Mouse (Mus musculus) kidney, embryonic 14.5 days (tissue): ENCODE results near the gene Tor4a. TPM values are rescaled to one million over a fixed set of nuclear protein-coding genes. Genes with fewer than 3 reads are reported as not detected.

Source experiments
- ATAC-seq: fragments of 200-750 bp; cut with Nextera tagmentation; 2 replicates; pipeline ENCODE4 v1.8.0; 2017; ENCODE audit warnings: moderate number of reproducible peaks, mild to moderate bottlenecking, moderate TSS enrichment, moderate library complexity; ENCODE audit not compliant: low FRiP score, low TSS enrichment
- H3K27ac ChIP-seq: fragments of 300-500 bp; sonication (generic); 2 replicates; pipeline ENCODE4 v1.5.1; 2014; ENCODE audit warnings: low read depth, mild to moderate bottlenecking, low read length, moderate library complexity, mixed read lengths
- H3K27me3 ChIP-seq: fragments of 300-500 bp; sonication (generic); 2 replicates; pipeline ENCODE4 v1.6.1; 2014; ENCODE audit warnings: mild to moderate bottlenecking, low read length; ENCODE audit not compliant: control insufficient read depth, insufficient read depth
- H3K36me3 ChIP-seq: fragments of 300-500 bp; sonication (generic); 2 replicates; pipeline ENCODE4 v1.6.1; 2014; ENCODE audit warnings: low read length, mixed read lengths; ENCODE audit not compliant: control insufficient read depth, insufficient read depth
- H3K4me1 ChIP-seq: fragments of 300-500 bp; sonication (generic); 2 replicates; pipeline ENCODE4 v1.6.1; 2014; ENCODE audit warnings: low read length, mixed read lengths; ENCODE audit not compliant: control insufficient read depth, insufficient read depth
- H3K4me2 ChIP-seq: fragments of 300-500 bp; sonication (generic); replicated peaks from 2 replicates; pipeline ENCODE4 v1.6.1; 2014; ENCODE audit warnings: low read depth, mild to moderate bottlenecking, low read length
- H3K4me3 ChIP-seq: fragments of 300-500 bp; sonication (generic); 2 replicates; pipeline ENCODE4 v1.5.1; 2014; ENCODE audit warnings: mild to moderate bottlenecking, low read length
- H3K9ac ChIP-seq: fragments of 300-500 bp; sonication (generic); 2 replicates; pipeline ENCODE4 v1.6.1; 2014; ENCODE audit warnings: low read depth, mild to moderate bottlenecking, low read length, moderate library complexity
- H3K9me3 ChIP-seq: fragments of 300-500 bp; sonication (generic); 2 replicates; pipeline ENCODE4 v1.6.1; 2016; ENCODE audit warnings: low read length; ENCODE audit not compliant: control insufficient read depth
- WGBS: fragments of 180-500 bp; shearing (Covaris S2); extraction: QIAGEN DNeasy Blood & Tissue Kit; methylation state at CpG from one replicate; pipeline ENCODE4 v1.1.7; 2014; 5-methylcytosine and 5-hydroxymethylcytosine counted together
- polyA plus RNA-seq: library from polyadenylated mRNA; unstranded; fragments of >200 nt; fragmentation: Nextera tagmentation; extraction: Ambion mirVana; gene quantifications from 2 replicates; pipeline ENCODE4 v1.2.1, GENCODE M21; 2014

Tor4a gene
- polyA plus RNA-seq = 6.8 and 11.3 TPM in 2 replicates

- ATAC-seq = peak; percentile 69
- Histone ChIP-seq H3K4me2 (peak within 1 kb of the TSS; percentile 56), H3K36me3 (peaks cover 30% of the 10 kb centered on the region), H3K9me3 (no peaks in the 10 kb centered on the region), H3K4me3 (peak within 1 kb of the TSS; percentile 31), H3K27ac (peak within 1 kb of the TSS; percentile 83), H3K27me3 (no peaks in the 10 kb centered on the region), H3K9ac (peak within 1 kb of the TSS; percentile 44; the same call in 1 of the 2 replicates), H3K4me1 (peaks cover 4% of the 10 kb centered on the region; the same call in 1 of the 2 replicates)
- WGBS = 12% methylated on average over 8 of the region's 8 CpGs
Observed at GRCm38 (mm10) chr2:25196172-25196954, at the start of gene Tor4a. Tor4a (minus strand) TSS chr2:25196886.

GRCm38 (mm10) chr2:25244144-25244543, 47.5 kb upstream of the Tor4a start:
- WGBS = 91% methylated on average over 4 of the region's 4 CpGs
- Histone ChIP-seq H3K4me2 (no peak overlapping the region), H3K9ac (no peak overlapping the region), H3K4me3 (no peak overlapping the region), H3K4me1 (peaks cover 12% of the 10 kb centered on the region; the same call in 1 of the 2 replicates), H3K36me3 (peaks cover 30% of the 10 kb centered on the region), H3K9me3 (no peaks in the 10 kb centered on the region), H3K27ac (no peak overlapping the region), H3K27me3 (peaks cover 10% of the 10 kb centered on the region; the same call in 1 of the 2 replicates)
- no peak for ATAC-seq

- H3K9ac ChIP-seq = no peak overlapping the region
- ATAC-seq = no peak
Observed at GRCm38 (mm10) chr2:25243342-25243741, 46.7 kb upstream of the Tor4a start.

GRCm38 (mm10) chr2:25242101-25242506, 45.4 kb upstream of the Tor4a start, which contains the start of the genes Rnf208 and Cysrt1:
Rnf208 (plus strand) TSS chr2:25242255.
Cysrt1 (minus strand) TSS chr2:25242452.
- peaks cover 12% of the 10 kb centered on the region for H3K36me3 ChIP-seq
- peak within 1 kb of the TSS; percentile 8; the same call in 1 of the 2 replicates for H3K27ac ChIP-seq
- H3K4me1 ChIP-seq = peaks cover 12% of the 10 kb centered on the region; the same call in 1 of the 2 replicates
- WGBS = 1% methylated on average over 45 of the region's 59 CpGs
- peak within 1 kb of the TSS; percentile 93 for H3K4me2 ChIP-seq
- H3K9ac ChIP-seq = peak within 1 kb of the TSS; percentile 67
- no peaks in the 10 kb centered on the region for H3K9me3 ChIP-seq
- peaks cover 10% of the 10 kb centered on the region; the same call in 1 of the 2 replicates for H3K27me3 ChIP-seq
- no peak for ATAC-seq
- H3K4me3 ChIP-seq = peak within 1 kb of the TSS; percentile 53

More at GRCm38 (mm10) chr2:25243342-25243741, 46.7 kb upstream of the Tor4a start:
- Histone ChIP-seq H3K4me2 (no peak overlapping the region), H3K27me3 (peaks cover 10% of the 10 kb centered on the region; the same call in 1 of the 2 replicates), H3K27ac (no peak overlapping the region), H3K9me3 (no peaks in the 10 kb centered on the region), H3K4me3 (no peak overlapping the region), H3K4me1 (peaks cover 12% of the 10 kb centered on the region; the same call in 1 of the 2 replicates), H3K36me3 (peaks cover 22% of the 10 kb centered on the region)
- WGBS = 69% methylated on average over 8 of the region's 8 CpGs

GRCm38 (mm10) chr2:25241438-25241775, 44.7 kb upstream of the Tor4a start:
- H3K4me1 ChIP-seq = peaks cover 12% of the 10 kb centered on the region; the same call in 1 of the 2 replicates
- peak overlapping the region; percentile 53; the same call in 1 of the 2 replicates for H3K4me3 ChIP-seq
- peak overlapping the region; percentile 93 for H3K4me2 ChIP-seq
- H3K36me3 ChIP-seq = peaks cover 7% of the 10 kb centered on the region; the same call in 1 of the 2 replicates
- no peak overlapping the region for H3K27ac ChIP-seq
- H3K9me3 ChIP-seq = no peaks in the 10 kb centered on the region
- 8% methylated on average over 6 of the region's 6 CpGs for WGBS
- ATAC-seq = peak; percentile 3; the same call in 1 of the 2 replicates
- H3K9ac ChIP-seq = no peak overlapping the region
- H3K27me3 ChIP-seq = peaks cover 10% of the 10 kb centered on the region; the same call in 1 of the 2 replicates

GRCm38 (mm10) chr2:25240723-25241437, 44.2 kb upstream of the Tor4a start:
- peak overlapping the region; percentile 8; the same call in 1 of the 2 replicates for H3K27ac ChIP-seq
- peaks cover 4% of the 10 kb centered on the region; the same call in 1 of the 2 replicates for H3K36me3 ChIP-seq
- peak overlapping the region; percentile 24 for H3K4me3 ChIP-seq
- no peaks in the 10 kb centered on the region for H3K9me3 ChIP-seq
- WGBS = 1% methylated on average over 29 of the region's 29 CpGs
- H3K27me3 ChIP-seq = peaks cover 10% of the 10 kb centered on the region; the same call in 1 of the 2 replicates
- peak overlapping the region; percentile 45 for H3K9ac ChIP-seq
- peaks cover 12% of the 10 kb centered on the region; the same call in 1 of the 2 replicates for H3K4me1 ChIP-seq
- peak overlapping the region; percentile 93 for H3K4me2 ChIP-seq
- peak; percentile 89 for ATAC-seq

GRCm38 (mm10) chr2:25240310-25240709, 43.6 kb upstream of the Tor4a start:
- peaks cover 10% of the 10 kb centered on the region; the same call in 1 of the 2 replicates for H3K27me3 ChIP-seq
- 55% methylated on average over 8 of the region's 8 CpGs for WGBS
- H3K4me2 ChIP-seq = peak overlapping the region; percentile 93
- H3K36me3 ChIP-seq = peaks cover 1% of the 10 kb centered on the region; the same call in 1 of the 2 replicates
- H3K4me1 ChIP-seq = peaks cover 12% of the 10 kb centered on the region; the same call in 1 of the 2 replicates
- H3K4me3 ChIP-seq = peak overlapping the region; percentile 24
- no peaks in the 10 kb centered on the region for H3K9me3 ChIP-seq
- H3K27ac ChIP-seq = no peak overlapping the region; the same call in 1 of the 2 replicates
- ATAC-seq = 0 out of 2 replicates have a peak, but pooled peaks have one; percentile 2
- peak overlapping the region; percentile 45; the same call in 1 of the 2 replicates for H3K9ac ChIP-seq

- Histone ChIP-seq H3K4me3 (no peak overlapping the region), H3K4me1 (peaks cover 12% of the 10 kb centered on the region; the same call in 1 of the 2 replicates), H3K9ac (no peak overlapping the region), H3K9me3 (no peaks in the 10 kb centered on the region), H3K27ac (no peak overlapping the region), H3K36me3 (no peaks in the 10 kb centered on the region), H3K27me3 (peaks cover 10% of the 10 kb centered on the region; the same call in 1 of the 2 replicates), H3K4me2 (no peak overlapping the region)
- no peak for ATAC-seq
- 82% methylated on average over 3 of the region's 3 CpGs for WGBS
Observed at GRCm38 (mm10) chr2:25239766-25240165, 43.1 kb upstream of the Tor4a start.
